ENCODE assay signal across 7 mouse cellular contexts in the genomic region with DNA sequence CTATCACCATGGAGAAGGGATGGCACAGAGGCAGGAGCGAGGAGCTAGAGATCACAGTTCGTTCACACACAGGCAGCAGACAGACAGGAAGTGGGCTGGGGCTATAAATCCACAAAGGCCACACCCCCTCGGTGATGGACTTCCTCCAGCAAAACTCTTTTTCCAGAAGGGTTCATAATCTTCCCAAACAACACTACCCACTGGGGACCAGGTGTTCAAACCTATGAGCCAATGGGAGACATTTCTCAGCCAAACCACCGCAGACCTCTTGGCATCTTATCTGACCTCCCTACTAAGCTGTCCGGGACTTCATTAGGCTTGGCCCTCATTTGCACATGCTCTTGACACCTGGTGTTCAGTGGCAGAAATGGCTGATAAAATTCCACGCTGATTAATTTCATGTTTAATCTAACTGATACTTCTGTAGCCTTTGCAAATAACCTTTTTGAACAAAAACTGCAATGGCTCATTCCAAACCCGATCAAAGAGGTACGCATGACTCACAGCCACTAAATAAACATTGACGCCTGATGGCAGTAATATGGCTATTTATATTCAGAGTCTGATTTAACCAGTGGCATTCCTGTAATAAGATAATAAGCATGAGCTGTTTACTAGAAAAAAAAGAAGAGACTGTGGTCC.
A peak's percentile ranks its signal among the peaks of the same experiment; 100 is the strongest.
DNase-seq lines count a peak whose midpoint lies in the region; ATAC-seq and TF ChIP-seq lines count a peak whose summit lies in the region.

No protein-coding gene starts in this region.

- H3K36me3 ChIP-seq in lung, postnatal 0 days (ENCODE audit: insufficient read depth, low read length), result no peaks in the 10 kb centered on the region
- H3K36me3 ChIP-seq in forebrain, embryonic 13.5 days (ENCODE audit: poor library complexity, severe bottlenecking), result no peaks in the 10 kb centered on the region
- no peaks in the 10 kb centered on the region for H3K36me3 ChIP-seq in hindbrain, embryonic 16.5 days (ENCODE audit: control insufficient read depth, insufficient read depth, low read length)
- no peaks in the 10 kb centered on the region for H3K36me3 ChIP-seq in neural tube, embryonic 14.5 days (ENCODE audit: control insufficient read depth, insufficient read depth, low read length)

- H3K4me1 ChIP-seq in lung, postnatal 0 days (ENCODE audit: insufficient read depth, low read depth, low read length), result no peaks in the 10 kb centered on the region
- peaks cover 20% of the 10 kb centered on the region for H3K4me1 ChIP-seq in forebrain, embryonic 13.5 days
- peaks cover 8% of the 10 kb centered on the region; the same call in 1 of the 2 replicates for H3K4me1 ChIP-seq in hindbrain, embryonic 16.5 days (ENCODE audit: control insufficient read depth, insufficient read depth, low read depth, low read length)
- no peaks in the 10 kb centered on the region for H3K4me1 ChIP-seq in neural tube, embryonic 14.5 days (ENCODE audit: control insufficient read depth, insufficient read depth, low read length)

- no peak overlapping the region for H3K27ac ChIP-seq in lung, postnatal 0 days (ENCODE audit: low read length)
- peak overlapping the region; percentile 35; the same call in 1 of the 2 replicates for H3K27ac ChIP-seq in forebrain, embryonic 13.5 days
- H3K27ac ChIP-seq in hindbrain, embryonic 16.5 days (ENCODE audit: low read depth, low read length), result no peak overlapping the region
- H3K27ac ChIP-seq in neural tube, embryonic 14.5 days (ENCODE audit: low read depth, low read length), result peak overlapping the region; percentile 25; the same call in 1 of the 2 replicates

- no peak for TF ChIP-seq CTCF in lung, postnatal 0 days (IDR thresholded peaks at IDR 0.05)

- TF ChIP-seq EP300 in lung, postnatal 0 days (IDR thresholded peaks at IDR 0.05), result no peak

- no peaks in the 10 kb centered on the region for H3K9me3 ChIP-seq in lung, postnatal 0 days (ENCODE audit: low read length)
- H3K9me3 ChIP-seq in forebrain, embryonic 13.5 days (replicated peaks), result no peaks in the 10 kb centered on the region
- H3K9me3 ChIP-seq in hindbrain, embryonic 16.5 days (ENCODE audit: control insufficient read depth, low read length), result no peaks in the 10 kb centered on the region
- H3K9me3 ChIP-seq in neural tube, embryonic 14.5 days (ENCODE audit: control insufficient read depth, low read length), result no peaks in the 10 kb centered on the region

- no peak overlapping the region for H3K9ac ChIP-seq in lung, postnatal 0 days (replicated peaks; ENCODE audit: low read depth)
- H3K9ac ChIP-seq in forebrain, embryonic 13.5 days, result no peak overlapping the region
- no peak overlapping the region for H3K9ac ChIP-seq in hindbrain, embryonic 16.5 days (ENCODE audit: low read depth, low read length)
- no peak overlapping the region for H3K9ac ChIP-seq in neural tube, embryonic 14.5 days (replicated peaks; ENCODE audit: low read depth, low read length)

- ATAC-seq in lung, postnatal 0 days, result no peak
- peak; percentile 59; the same call in 1 of the 2 replicates for ATAC-seq in forebrain, embryonic 13.5 days
- peak; percentile 82 for ATAC-seq in hindbrain, embryonic 16.5 days
- peak; percentile 69 for ATAC-seq in neural tube, embryonic 14.5 days (ENCODE audit: low read depth)
- ATAC-seq in activated CD4-positive, CD25-positive, alpha-beta regulatory T cell, adult 4 months, result no peak

- peak; percentile 25 for DNase-seq in lung, postnatal 0 days (ENCODE audit: low spot score)
- no peak for DNase-seq in lung, adult 18-20 months
- DNase-seq in urinary bladder, adult 18-20 months (ENCODE audit: low spot score in 2 of 2), result no peak

- H3K4me2 ChIP-seq in lung, postnatal 0 days (replicated peaks; ENCODE audit: low read depth, low read length), result no peak overlapping the region
- H3K4me2 ChIP-seq in forebrain, embryonic 13.5 days, result peak overlapping the region; percentile 14; the same call in 1 of the 2 replicates
- no peak overlapping the region for H3K4me2 ChIP-seq in hindbrain, embryonic 16.5 days (ENCODE audit: low read length)
- no peak overlapping the region for H3K4me2 ChIP-seq in neural tube, embryonic 14.5 days (ENCODE audit: low read depth, low read length)

- WGBS in lung, postnatal 0 days, result 30% methylated on average over 9 of the region's 9 CpGs
- 31% methylated on average over 9 of the region's 9 CpGs for WGBS in forebrain, embryonic 13.5 days
- WGBS in hindbrain, embryonic 16.5 days, result 40% methylated on average over 9 of the region's 9 CpGs
- WGBS in neural tube, embryonic 14.5 days, result 27% methylated on average over 9 of the region's 9 CpGs

- H3K4me3 ChIP-seq in lung, postnatal 0 days (ENCODE audit: low read depth, low read length), result no peak overlapping the region
- no peak overlapping the region for H3K4me3 ChIP-seq in forebrain, embryonic 13.5 days
- no peak overlapping the region for H3K4me3 ChIP-seq in hindbrain, embryonic 16.5 days (ENCODE audit: low read length)
- no peak overlapping the region for H3K4me3 ChIP-seq in neural tube, embryonic 14.5 days (ENCODE audit: low read depth, low read length)

- H3K27me3 ChIP-seq in lung, postnatal 0 days (replicated peaks; ENCODE audit: insufficient read depth, low read length), result no peaks in the 10 kb centered on the region
- peaks cover 5% of the 10 kb centered on the region; the same call in 1 of the 2 replicates for H3K27me3 ChIP-seq in forebrain, embryonic 13.5 days
- H3K27me3 ChIP-seq in hindbrain, embryonic 16.5 days (replicated peaks; ENCODE audit: control insufficient read depth, insufficient read depth, low read length), result no peaks in the 10 kb centered on the region
- no peaks in the 10 kb centered on the region for H3K27me3 ChIP-seq in neural tube, embryonic 14.5 days (ENCODE audit: control insufficient read depth, insufficient read depth, low read length)

Comparison
In these comparisons a context has a peak if more than half of its experiments do, and no peak if none do; other contexts are left out.
1. ATAC-seq: peak in forebrain, embryonic 13.5 days (single experiment), hindbrain, embryonic 16.5 days (single experiment) and neural tube, embryonic 14.5 days (single experiment); none in lung, postnatal 0 days (single experiment) and activated CD4-positive, CD25-positive, alpha-beta regulatory T cell, adult 4 months (single experiment).
2. H3K27ac ChIP-seq: peak in forebrain, embryonic 13.5 days (single experiment) and neural tube, embryonic 14.5 days (single experiment); none in lung, postnatal 0 days (single experiment) and hindbrain, embryonic 16.5 days (single experiment).